Mouse (Mus musculus): ENCODE results near the gene Klk1b1. TPM values are rescaled to one million over a fixed set of nuclear protein-coding genes. Genes with fewer than 3 reads are reported as not detected.
A peak's percentile ranks its signal among the peaks of the same experiment; 100 is the strongest.
"Not testable (repeated sequence)": the region's sequence is repeated elsewhere in the genome, so short reads cannot be mapped to it uniquely, and the experiment has no call there.

Gene Klk1b1
- total RNA-seq, 2 experiments from 2014 or later: not detected

- intact Hi-C loops (cut with DNase I); DNase-seq (ENCODE audit: low spot score in 2 of 2): not testable (repeated sequence)
Observed at GRCm38 (mm10) chr7:43994821-43995220, 28.3 kb downstream of the Klk1b1 start.

GRCm38 (mm10) chr7:43995577-43995976 lies 29.0 kb downstream of the Klk1b1 start, which contains the start of gene Klk1b11:
Klk1b11 (plus strand) TSS chr7:43995877.
- intact Hi-C loops (cut with DNase I): not testable (repeated sequence)

GRCm38 (mm10) chr7:44004847-44005246 lies 38.3 kb downstream of the Klk1b1 start:
- intact Hi-C loops (cut with DNase I): no loop called here
- no peak for DNase-seq (ENCODE audit: low spot score in 2 of 2)

More at GRCm38 (mm10) chr7:43995577-43995976, 29.0 kb downstream of the Klk1b1 start, which contains the start of gene Klk1b11:
- not testable (repeated sequence) for DNase-seq (ENCODE audit: low spot score in 2 of 2)

GRCm38 (mm10) chr7:44011868-44012267 lies 45.3 kb downstream of the Klk1b1 start, which contains the start of gene Klk1b26:
Klk1b26 (plus strand) TSS chr7:44012168.
- DNase-seq (ENCODE audit: low spot score in 2 of 2); intact Hi-C loops (cut with DNase I): not testable (repeated sequence)

GRCm38 (mm10) chr7:44014666-44015065 lies 48.1 kb downstream of the Klk1b1 start:
- peak; percentile 20 to 33 for DNase-seq (ENCODE audit: low spot score in 2 of 2)
- intact Hi-C loops (cut with DNase I): not testable (repeated sequence)

- intact Hi-C loops (cut with DNase I): no loop called here
- peak; percentile 12 to 24 for DNase-seq (ENCODE audit: low spot score in 2 of 2)
Observed at GRCm38 (mm10) chr7:44015071-44015470, 48.5 kb downstream of the Klk1b1 start.

Other genes with a start within 250 kb of the Klk1b1 start
- gene Klk12, start 197.9 kb upstream of the Klk1b1 start, total RNA-seq (2021): not detected
- gene Klk11, start 192.1 kb upstream of the Klk1b1 start, total RNA-seq (2021): not detected
- gene Klk10, start 185.7 kb upstream of the Klk1b1 start, total RNA-seq (2021): not detected
- gene Klk9, start 174.9 kb upstream of the Klk1b1 start, total RNA-seq (2021): not detected
- 1 to 10 TPM; 1.3 to 3.6 TPM for gene Klk8, start 169.2 kb upstream of the Klk1b1 start, total RNA-seq (2021)
- gene Klk7, start 155.5 kb upstream of the Klk1b1 start, total RNA-seq (2021): not detected
- gene Klk6, start 142.3 kb upstream of the Klk1b1 start, total RNA-seq (2021): 1 to 10 TPM; 1.0 to 1.8 TPM
- not detected for gene Klk5, start 124.8 kb upstream of the Klk1b1 start, total RNA-seq (2021)
- gene Klk4, start 85.6 kb upstream of the Klk1b1 start, total RNA-seq (2021): not detected
- not detected for gene Klk15, start 33.0 kb upstream of the Klk1b1 start, total RNA-seq (2021)
- gene Klk1b8, start 16.1 kb upstream of the Klk1b1 start, total RNA-seq (2021): not detected
- gene Klk1b9, start 9.3 kb downstream of the Klk1b1 start, total RNA-seq (2021): not detected
- not detected for gene Klk1b11, start 29.1 kb downstream of the Klk1b1 start, total RNA-seq (2021)
- not detected for gene Klk1b26, start 45.4 kb downstream of the Klk1b1 start, total RNA-seq (2021)
- gene Klk1b27, start 85.5 kb downstream of the Klk1b1 start, total RNA-seq (2021): not detected
- gene Klk1b21, start 135.6 kb downstream of the Klk1b1 start, total RNA-seq (2021): not detected
- not detected for gene Klk1b22, start 145.9 kb downstream of the Klk1b1 start, total RNA-seq (2021)
- not detected for gene Klk1b16, start 170.0 kb downstream of the Klk1b1 start, total RNA-seq (2021)
- gene Klk1b24, start 221.5 kb downstream of the Klk1b1 start, total RNA-seq (2021): not detected
- gene Klk1b3, start 231.4 kb downstream of the Klk1b1 start, total RNA-seq (2021): not detected
- not detected for gene Klk1b4, start 240.7 kb downstream of the Klk1b1 start, total RNA-seq (2021)
- gene Klk1b5, start 249.2 kb downstream of the Klk1b1 start, total RNA-seq (2021): not detected

Measured in left cerebral cortex, postnatal 36 days (tissue).